14 mouse cellular contexts compared by ENCODE assay signal in the genomic region with DNA sequence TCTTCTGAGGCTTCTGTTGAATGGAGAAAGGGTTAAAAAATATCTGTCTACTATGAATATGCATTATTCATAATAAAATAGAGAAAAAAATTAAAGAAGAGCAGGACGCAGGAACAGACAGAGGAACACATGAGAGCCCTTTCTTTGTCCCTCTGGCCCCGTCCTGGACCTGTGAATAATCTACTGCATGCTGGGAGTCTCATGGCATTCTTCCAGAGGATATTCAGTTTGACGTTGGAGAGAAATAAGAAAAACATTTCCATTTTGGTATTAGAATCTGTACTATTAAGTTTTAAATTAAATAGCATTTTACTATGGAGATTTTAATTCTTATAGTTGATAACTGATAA. TPM values are rescaled to one million over a fixed set of nuclear protein-coding genes. Genes with fewer than 3 reads are reported as not detected.
"Had no signal": no experiment of that assay in that cellular context is flagged by ENCODE, and none has a peak within 500 bp of the region (broad histone marks: within the 10 kb centered on the region; RNA-seq: fewer than 3 reads in every experiment).

No protein-coding gene starts in this region.

- DNase-seq: kidney, adult 8-10 months; kidney, postnatal 25 days; liver; liver, embryonic 13.5 days; liver, postnatal 0 days; lung, postnatal 36 days; right cerebral cortex, postnatal 14 days; thymus, postnatal 4 days had no signal

- H3K36me3 ChIP-seq: limb, embryonic 12.5 days; liver, embryonic 13.5 days; midbrain, embryonic 13.5 days; neural tube, embryonic 13.5 days had no signal

- ATAC-seq: liver, postnatal 0 days; midbrain, embryonic 13.5 days had no signal

- H3K9me3 ChIP-seq: limb, embryonic 12.5 days; liver, embryonic 13.5 days; midbrain, embryonic 13.5 days; neural tube, embryonic 13.5 days had no signal

- H3K27ac ChIP-seq: left cerebral cortex, adult 2 months; limb, embryonic 12.5 days; liver, embryonic 13.5 days; midbrain, embryonic 13.5 days; neural tube, embryonic 13.5 days; stomach, postnatal 0 days had no signal

- H3K27me3 ChIP-seq: limb, embryonic 12.5 days; liver, embryonic 13.5 days; midbrain, embryonic 13.5 days; neural tube, embryonic 13.5 days had no signal

- H3K4me2 ChIP-seq: limb, embryonic 12.5 days; liver, embryonic 13.5 days; midbrain, embryonic 13.5 days; neural tube, embryonic 13.5 days had no signal

- H3K4me1 ChIP-seq: limb, embryonic 12.5 days; liver, embryonic 13.5 days; midbrain, embryonic 13.5 days; neural tube, embryonic 13.5 days had no signal

- H3K4me3 ChIP-seq: left cerebral cortex, adult 2 months; limb, embryonic 12.5 days; liver, embryonic 13.5 days; midbrain, embryonic 13.5 days; neural tube, embryonic 13.5 days had no signal

- H3K9ac ChIP-seq: limb, embryonic 12.5 days; liver, embryonic 13.5 days; liver, postnatal 0 days; midbrain, embryonic 13.5 days; neural tube, embryonic 13.5 days had no signal

RNA-seq across cellular contexts. Expression of a gene that starts 7.0 kb away (rescaled TPM):
- total RNA-seq: megakaryocyte progenitor cell, adult 5-6 weeks had no signal
- polyA plus RNA-seq: liver, postnatal 0 days had no signal
